Mouse (Mus musculus): ENCODE measurements around the gene Gm525.
A peak's percentile ranks its signal among the peaks of the same experiment; 100 is the strongest.
"Not testable (repeated sequence)": the region's sequence is repeated elsewhere in the genome, so short reads cannot be mapped to it uniquely, and the experiment has no call there.

The Gm525 gene

DNA sequence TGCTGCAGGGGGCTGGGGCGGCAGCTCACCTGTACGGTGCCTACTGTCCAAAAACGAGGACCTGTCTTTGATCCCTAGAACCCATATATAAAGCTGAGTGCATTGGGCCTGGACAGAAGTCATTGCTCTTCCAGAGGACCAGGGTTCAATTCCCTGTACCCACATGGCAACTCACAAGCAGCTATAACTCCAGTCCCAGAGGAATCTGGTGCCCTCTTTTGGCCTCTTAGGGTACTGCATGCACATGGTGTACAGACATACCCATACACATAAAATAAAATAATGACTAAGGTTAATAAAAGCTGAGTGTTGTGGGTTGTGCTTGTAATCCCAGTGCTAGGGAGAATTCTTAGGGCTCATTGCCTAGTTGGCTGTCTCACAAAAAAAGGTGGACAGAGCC lies 8.3 kb upstream of the Gm525 start:
- DNase-seq = no peak

DNA sequence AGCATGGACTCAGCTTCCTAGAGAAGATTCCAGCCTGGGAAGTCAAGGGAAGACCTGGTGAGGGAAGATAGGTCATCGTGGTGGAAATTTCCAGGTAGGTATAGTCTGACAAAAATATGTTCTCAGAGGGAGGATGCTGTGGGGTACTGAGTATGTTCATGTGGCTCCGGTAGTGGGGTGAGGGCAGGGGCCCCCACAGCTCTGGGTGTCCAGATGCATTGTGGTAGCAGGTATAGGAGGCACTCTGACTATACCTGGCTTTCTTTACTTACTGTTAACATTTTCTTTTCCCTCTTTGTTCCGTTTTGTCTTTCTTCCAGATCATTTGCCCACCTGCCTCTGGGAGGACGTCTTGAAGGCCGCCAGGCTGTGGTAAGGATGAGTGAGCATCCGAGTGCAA lies 7.5 kb upstream of the Gm525 start:
- DNase-seq = peak in 1 of 2 experiments; percentile 71

DNA sequence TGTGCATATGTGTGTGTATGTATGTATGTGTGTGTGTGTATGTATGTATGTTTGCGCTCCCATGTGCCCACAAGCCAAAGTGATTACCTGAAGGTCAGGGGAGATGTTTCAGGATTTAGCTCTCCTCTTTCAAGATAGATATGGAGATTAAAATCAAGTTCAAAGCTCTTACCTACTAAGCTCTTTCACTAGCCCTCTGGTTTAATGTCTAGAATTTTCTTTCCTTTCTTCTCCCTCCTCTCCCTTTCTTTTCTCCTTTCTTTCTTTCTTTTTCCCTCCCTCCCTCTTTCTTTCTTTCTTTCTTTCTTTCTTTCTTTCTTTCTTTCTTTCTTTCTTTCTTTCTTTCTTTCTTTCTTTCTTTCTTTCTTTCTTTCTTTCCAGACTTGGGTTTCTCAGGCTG lies 6.9 kb upstream of the Gm525 start, which contains the start of gene Dgke:
Gene Dgke (minus strand): TSS at position 101 of the 400 bp plus-strand sequence.
- DNase-seq = no peak

DNA sequence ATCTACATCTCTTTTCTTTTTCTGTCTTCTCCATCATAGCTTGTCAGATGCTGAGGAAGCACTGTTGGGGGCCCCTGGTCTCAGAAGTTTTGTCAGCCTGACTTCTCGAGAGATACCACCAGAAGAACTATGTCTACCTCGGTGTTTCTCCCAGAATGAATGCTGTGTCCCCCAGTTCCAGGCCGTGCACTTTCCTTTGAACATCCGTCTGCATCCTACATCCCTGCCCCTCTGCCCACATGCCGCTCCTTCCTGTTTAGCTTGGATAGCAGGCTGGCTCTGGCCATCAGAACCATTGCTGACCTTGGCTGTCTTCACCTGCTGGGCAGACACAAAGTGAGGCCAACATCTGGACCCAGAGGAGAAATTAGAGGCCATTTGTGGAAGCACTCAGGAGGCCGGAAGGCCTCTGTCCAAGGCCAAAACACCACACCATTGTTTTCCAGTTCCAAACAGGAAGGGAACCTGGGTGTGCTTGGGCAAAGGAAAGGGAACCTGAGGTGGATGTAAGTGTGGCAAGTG lies 6.3 kb upstream of the Gm525 start:
- DNase-seq = no peak

DNA sequence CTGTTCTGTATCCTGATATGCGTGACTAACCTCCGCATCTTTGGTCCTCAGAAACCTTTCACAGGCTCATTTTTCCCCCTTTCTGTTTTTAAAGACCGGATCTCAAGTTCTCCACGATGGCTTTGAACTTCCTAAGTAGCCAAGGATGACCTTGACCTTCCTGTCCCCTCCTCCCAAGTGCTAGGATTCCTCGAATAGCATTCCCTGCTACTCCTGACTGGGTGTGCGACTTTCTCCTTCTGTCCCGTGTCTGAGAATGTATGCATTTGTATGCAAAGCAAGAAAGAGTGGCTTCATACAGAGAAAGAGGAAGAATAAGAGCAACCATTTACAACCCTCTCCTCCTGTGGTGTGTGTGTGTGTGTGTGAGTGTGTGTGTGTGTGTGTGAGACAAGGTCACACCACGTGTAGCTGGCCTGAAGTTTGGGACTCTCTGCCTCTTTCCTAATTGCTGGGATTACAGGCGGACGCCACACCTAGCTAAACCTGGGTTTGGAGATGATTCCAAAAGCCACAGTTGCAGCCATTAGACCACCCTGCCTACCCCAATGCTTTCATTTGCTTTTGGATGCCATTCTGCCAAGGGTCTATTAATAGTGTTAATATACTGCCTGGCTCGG lies 5.7 kb upstream of the Gm525 start:
- no peak for DNase-seq

DNA sequence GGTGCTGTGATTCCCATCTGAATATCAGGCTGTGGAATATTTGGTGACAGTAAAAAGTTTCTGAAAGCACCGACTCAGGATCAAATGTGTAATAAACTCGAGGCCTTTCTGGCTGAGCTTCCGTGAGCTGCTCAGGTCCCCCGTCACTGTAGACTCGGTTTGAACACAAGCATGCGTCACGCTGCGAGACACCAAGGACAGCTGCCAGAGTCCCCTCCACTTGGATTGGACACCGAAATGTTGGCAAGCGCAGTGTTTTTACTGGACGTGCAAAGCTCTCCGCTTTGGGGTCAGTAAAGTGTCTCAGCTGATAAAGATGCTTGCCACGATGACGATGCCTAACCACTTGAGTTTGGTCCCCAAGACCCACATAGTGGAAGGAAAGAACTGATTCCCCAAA lies 5.0 kb upstream of the Gm525 start:
- DNase-seq = no peak

DNA sequence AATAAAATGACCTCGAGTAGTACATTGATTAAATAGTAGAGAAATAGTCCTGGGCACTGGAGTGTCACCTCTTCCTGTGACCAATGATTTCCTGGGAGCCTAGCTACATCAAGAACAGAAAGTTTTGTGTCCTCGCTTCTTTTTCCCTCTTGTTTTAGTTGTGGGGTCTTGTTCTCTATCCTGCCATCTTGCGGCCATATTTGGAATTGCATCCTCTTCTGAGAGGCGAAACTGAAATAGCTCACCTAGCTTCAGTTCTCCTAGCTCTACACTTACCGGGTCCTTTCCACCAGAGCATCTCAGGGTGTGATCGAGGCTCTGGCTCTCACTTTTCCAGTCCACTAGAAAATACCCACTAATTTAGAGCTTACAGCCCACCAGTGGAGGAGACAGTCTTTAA lies 4.3 kb upstream of the Gm525 start:
- DNase-seq = peak in 1 of 2 experiments; percentile 76

DNA sequence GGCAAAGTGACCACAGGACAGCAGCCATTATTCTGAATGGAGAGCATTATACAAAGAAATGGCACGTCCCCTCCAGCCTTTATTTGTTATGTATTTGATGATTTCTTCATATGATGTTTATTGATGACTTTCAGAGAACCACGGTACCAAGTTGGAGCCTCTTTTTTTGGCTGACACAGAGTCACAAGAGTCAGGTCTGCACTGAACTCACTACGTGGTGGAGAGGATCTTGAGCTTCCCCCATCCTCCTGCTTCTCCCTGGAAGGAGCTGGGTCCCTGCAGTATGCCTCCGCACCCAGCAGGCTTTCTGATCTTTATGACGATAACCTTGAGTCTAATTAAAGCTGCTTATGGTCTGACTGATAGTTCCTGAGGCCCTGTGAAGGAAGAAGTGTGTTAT lies 2.1 kb upstream of the Gm525 start:
- DNase-seq = no peak

DNA sequence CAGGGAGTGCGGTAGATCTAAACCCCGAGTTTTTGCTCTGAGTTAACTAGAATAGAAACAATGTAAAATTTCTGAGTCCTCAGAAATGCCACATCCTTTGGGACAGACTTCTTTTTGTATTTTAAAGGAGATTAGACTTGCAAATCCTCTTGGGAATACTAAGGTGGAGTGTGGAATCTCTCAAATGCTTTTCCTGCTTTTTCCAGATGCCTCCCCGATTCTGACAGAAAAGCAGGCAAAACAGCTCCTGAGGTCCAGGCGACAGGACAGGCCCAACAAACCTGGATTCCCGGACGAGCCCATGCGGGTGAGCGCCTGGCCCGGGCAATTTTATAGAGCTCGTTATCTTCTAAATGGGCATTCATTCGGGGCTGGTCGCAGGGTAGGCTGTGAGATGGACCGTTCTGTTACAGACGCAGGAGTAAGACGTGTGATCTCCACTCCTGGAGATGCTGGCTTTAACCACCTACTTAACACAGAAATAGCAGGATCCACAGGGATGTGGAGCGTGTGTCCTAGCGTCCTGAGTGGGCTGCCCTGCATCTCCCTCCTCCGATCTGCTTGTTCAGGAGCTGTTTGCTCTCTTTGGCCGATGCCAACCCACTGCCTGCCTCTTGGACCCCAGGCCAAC lies 1.3 kb downstream of the Gm525 start:
- no peak for DNase-seq

DNA sequence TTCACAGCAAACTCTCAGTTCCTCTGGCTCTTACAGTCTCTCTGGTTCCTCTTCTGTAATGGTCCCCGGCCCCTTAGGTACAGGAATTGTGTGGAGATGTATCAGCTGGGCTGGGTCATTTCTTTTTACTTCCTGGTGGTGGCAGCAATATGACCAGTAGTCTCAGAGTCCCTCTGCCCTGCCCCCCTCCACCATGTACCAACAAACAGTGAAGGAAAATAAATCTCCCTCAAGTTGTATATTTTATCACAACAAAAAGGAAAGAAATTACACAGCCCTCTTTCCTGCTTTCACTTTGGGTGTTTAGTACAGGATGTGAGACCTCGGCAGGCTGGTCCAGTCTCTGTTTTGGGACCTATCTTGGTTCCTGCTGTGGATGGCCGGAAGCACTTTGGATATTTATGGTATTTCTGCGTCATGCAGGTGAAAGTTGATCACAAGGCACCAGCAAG lies 2.8 kb downstream of the Gm525 start:
- no peak for DNase-seq

DNA sequence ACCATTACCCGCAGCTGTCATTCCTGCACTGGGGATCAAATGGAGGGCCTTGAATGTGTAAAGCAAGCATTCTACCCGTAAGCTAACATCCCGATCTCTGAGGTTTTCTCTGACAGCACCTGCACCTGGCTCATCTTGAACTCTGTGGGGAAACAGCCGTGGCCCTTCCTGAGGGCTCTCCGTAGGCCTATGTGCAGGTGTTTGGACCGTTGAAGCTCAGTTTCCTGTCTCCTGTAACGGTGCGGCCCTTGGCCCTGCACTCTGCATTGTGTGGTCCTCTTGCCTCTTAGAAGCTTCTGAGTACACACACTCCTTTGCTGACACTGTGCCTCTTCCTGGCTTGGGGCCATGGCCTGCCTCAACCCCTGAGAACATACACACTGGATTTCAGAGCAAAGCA lies 4.0 kb downstream of the Gm525 start:
- peak; percentile 86 to 94 for DNase-seq

DNA sequence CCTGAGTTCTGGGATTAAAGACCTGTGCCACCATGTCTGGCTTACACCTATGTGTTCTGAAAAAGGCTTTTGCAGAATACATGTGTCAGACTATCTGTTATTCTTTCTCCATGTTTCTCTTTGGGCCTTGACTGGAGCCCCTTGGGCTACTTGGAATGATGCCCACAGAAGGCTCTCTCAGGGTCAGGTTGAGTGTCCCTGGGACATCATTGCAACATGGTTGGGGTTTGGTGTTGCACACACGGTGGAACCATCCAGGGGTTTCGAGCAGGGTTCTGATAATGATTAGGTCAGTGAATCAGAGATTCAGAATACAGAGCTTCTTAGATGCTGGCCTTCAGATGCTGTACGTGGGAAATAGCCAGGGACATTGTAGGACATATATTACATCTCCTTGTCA lies 4.7 kb downstream of the Gm525 start:
- DNase-seq = no peak

DNA sequence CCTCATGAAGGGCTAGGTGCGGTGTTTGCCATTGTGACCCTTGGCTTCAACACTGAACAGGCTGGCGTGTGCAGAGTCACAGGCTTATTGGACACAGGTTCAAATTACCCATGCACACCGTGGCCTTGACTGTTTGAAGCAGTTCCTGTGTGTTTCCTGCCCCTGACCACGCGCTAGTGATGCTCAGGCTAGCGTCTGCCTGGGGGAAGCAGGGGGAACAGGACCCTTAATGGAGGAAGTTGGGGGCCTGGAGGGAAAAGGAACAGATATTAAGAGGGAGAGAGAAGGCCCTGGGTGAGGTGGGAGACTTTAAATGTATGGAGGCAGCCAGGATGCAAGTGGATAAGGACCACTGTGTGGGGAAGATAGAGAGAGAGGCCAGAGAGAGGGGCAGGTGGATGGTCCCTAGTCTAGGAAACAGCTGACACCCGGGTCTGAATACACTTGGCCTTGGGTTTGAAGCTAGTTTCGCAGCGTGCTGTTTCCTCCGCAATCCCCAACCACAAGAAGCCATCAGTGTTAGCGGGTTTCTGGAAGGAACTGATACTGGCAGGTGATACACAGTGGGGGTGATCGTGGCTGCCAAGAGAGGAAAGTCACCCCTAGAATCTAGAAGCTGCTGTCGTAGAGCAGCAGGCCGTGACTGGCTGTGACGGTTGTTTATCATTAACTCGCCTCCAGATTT lies 5.5 kb downstream of the Gm525 start:
- peak; percentile 52 to 64 for DNase-seq

DNA sequence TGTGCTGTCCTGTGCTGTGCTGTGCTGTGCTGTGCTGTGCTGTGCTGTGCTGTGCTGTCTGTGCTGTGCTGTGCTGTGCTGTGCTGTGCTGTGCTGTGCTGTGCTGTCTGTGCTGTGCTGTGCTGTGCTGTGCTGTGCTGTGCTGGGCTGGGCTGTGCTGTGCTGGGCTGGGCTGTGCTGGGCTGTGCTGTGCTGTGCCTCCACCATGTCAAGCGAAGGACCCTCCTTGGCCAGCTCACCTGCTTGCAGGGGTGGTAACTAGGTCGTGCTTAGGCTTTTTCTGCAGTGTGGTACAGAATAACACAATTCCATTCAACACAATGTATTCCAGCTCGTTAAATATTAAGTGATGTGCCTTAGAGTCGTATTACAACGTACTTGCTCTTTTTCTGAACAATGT lies 8.3 kb downstream of the Gm525 start:
- DNase-seq = not testable (repeated sequence)

DNA sequence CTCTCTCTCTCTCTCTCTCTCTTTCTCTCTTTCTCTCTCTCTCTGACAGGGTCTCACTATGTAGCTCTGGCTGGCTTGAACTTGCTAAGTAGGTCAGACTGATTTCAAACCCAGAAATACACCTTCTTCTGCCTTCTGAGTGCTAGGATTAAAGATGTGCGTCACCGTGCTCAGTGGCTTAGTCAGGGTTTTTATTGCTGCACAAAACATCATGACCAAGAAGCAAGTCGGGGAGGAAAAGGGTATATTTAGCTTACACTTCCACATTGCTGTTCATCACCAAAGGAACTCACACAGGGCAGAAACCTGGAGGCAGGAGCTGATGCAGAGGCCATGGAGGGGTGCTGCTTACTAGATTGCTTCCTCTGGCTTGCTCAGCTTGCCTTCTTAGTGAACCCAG lies 9.1 kb downstream of the Gm525 start:
- DNase-seq = not testable (repeated sequence)

DNA sequence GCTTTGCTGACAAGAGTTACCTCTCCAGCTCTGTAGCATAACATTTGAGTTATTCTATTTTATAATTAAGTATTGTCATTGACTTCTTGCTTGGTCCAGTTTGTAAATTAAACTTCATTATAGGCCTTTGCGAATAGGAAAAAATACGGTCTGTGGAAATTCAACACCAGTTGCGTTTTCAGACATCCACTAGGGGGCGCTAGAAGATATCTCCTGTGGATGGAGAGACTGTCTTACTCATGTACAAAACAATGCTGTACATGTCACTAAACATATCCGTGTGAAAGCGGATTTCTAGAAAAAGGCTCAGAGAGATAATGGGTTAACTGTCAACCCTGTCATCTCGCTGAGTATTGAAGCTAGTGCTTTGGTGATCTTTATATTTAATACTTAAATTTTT lies 11.0 kb downstream of the Gm525 start:
- peak in 1 of 2 experiments; percentile 68 for DNase-seq

DNA sequence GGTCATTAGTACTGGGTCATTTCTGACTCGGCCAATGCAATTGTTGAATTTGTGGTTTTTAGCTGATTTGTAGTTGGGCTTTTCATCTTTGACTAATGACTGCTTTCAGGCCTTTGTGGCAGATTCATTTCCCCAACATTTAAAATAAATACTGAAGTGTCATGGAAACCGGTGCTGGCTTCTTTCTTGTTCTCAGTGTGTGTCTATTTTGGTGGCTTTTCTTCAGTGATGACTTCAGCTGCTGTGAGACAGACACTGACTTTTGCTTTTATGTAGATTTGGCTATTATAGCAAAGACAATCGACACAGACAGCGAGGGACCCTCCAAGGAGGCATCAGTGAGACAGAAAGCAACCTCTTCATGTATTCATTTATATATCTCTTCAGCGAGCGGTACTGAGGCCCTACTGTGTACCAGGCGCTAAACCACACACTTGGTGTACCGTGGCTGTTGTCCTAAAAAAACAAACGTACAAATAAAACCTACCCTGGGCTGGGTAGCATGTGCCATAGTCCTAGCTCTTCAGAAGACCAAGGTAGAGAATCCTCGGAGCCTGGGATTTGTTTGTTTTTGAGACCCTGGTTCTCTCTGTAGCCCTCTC lies 12.7 kb downstream of the Gm525 start:
- no peak for DNase-seq

DNA sequence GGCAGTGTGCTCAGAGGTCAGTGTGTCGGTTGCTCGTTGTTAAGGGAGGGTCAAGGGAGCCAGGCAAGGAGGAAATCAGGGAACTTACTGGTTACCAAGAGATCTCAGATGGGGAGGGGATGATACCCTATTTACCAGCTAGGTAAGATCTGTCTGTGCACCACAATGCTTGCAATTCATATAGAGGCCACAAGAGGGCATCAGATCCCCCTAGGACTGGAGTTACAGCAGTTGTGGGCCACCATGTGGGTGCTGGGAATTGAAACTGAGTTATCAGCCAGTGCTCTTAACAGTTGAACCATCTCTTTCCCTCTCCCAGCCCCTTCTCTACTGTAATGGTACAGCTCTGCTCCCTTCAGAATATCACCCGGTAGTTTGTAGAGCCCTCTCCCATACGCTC lies 15.1 kb downstream of the Gm525 start:
- DNase-seq = no peak

DNA sequence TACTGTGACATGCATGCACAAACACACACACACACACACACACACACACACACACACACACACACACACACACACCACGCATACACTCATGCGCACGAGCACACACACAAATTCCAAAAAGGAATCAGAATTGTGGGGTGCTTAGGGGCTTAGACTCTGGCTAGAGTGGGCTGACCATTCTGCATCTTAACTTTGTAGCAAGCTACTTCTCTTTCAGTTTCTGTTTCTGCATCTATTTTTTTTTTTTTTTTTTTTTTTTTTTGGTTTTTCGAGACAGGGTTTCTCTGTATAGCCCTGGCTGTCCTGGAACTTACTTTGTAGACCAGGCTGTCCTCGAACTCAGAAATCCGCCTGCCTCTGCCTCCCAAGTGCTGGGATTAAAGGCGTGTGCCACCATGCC lies 16.7 kb downstream of the Gm525 start:
- DNase-seq = not testable (repeated sequence)

DNA sequence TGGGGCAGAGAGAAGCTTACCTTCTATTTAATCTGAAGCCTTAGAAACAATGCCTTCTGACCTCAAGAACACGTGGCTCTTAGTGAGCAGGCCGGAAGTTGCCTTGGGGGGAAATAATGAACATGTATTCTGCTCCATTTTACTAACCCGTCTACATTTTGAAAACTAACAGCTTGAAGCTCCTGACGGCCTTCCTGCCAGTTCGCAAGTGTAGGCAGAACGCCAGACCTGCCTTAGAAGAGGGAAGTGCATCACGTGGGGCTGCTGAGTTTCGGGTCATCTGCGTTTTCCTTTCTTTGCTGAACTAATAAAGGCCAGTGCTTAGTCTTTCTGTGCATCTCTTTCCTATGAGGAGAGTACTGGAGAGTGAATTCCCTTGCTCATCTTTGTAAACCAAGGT lies 19.1 kb downstream of the Gm525 start:
- no peak for DNase-seq

DNA sequence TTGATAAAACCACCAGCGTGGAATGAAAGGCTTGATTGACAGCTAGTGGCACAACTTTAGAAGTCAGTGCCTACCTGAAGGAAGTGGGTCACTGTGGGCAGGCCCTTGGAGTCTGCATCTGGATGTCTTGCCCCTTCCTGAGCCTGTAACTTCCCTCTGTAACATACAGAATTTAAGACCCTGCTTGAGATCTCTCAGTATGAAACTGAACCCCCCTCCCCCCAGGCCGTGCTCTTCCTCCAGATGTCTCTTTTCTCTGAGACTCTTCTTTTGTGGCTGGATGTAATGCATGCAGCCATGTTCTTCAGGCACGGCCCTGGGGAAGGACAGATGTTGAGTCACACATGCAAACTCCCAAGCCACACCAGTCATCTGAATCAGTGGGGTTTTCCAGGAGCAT lies 21.7 kb downstream of the Gm525 start:
- DNase-seq = peak; percentile 56 to 75

DNA sequence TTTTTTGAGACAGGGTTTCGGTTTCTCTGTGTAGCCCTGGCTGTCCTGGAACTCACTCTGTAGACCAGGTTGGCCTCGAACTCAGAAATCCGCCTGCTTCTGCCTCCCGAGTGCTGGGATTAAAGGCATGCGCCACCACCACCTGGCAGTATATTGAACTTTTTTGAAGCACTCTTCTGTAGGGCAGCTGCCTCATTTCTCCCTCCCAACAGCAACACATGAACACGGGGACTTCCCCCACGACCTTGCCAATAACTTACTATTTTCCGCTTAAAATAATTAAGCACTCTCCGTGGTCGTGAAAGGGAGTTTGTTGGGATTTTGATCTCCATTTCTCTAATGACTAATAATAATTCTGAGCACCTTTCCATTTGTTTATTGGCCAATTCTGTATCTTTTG lies 23.7 kb downstream of the Gm525 start:
- not testable (repeated sequence) for DNase-seq

DNA sequence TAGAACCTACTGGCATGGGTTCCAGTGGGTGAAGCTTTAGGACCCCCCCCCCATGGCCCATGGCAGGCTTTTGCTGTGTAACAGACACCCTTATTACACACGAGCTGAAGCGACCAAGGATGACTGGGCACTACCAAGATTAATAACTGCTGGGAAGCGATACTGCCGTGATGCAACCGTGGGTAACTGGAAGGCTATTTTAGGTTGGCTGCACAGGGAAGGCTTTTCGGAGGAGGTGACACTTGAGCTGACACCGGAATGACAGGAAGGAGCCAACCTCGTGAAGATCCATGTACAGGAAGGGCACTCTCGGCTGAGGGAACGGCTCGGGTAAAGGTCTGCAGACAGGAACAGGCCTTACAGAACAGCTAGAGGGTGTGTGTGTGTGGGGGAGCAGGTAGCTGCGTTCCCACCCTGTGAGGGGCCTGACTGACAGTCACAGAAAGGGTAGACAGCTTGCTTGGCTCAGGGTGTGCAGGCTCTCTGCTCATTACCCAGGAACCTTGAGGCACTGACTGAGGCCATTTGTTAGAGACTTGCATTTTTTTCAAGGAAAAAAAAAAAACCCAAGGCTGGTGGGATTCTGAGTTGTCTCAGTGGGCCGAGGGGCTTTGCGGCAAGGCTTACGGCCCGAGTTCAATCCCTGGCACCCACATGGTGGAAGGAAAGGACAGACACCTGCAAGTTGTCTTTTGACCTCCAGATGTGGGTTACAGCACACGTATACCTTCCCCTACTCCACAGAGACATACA lies 24.6 kb downstream of the Gm525 start:
- no peak for DNase-seq

Measured in thymus, adult 18-20 months (tissue).